Mouse (Mus musculus) limb, embryonic 15.5 days (tissue): ENCODE measurements around the gene Gm10721. TPM values are rescaled to one million over a fixed set of nuclear protein-coding genes. Genes with fewer than 3 reads are reported as not detected.
"Not testable (repeated sequence)": the region's sequence is repeated elsewhere in the genome, so short reads cannot be mapped to it uniquely, and the experiment has no call there.

Experiments used
- ATAC-seq: fragments of 200-750 bp; cut with Nextera tagmentation; 2 replicates; pipeline ENCODE4 v1.8.0; 2017; ENCODE audit warnings: low read depth, moderate TSS enrichment; ENCODE audit not compliant: insufficient number of reproducible peaks, low FRiP score, low TSS enrichment
- H3K27ac ChIP-seq: fragments of 300-500 bp; sonication (generic); 2 replicates; pipeline ENCODE4 v1.5.1; 2015; ENCODE audit warnings: moderate library complexity, mild to moderate bottlenecking, inconsistent platforms
- H3K27me3 ChIP-seq: fragments of 300-500 bp; sonication (generic); 2 replicates; pipeline ENCODE4 v1.6.1; 2015; ENCODE audit warnings: inconsistent platforms
- H3K36me3 ChIP-seq: fragments of 300-500 bp; sonication (generic); 2 replicates; pipeline ENCODE4 v1.6.1; 2015; ENCODE audit warnings: inconsistent platforms
- H3K4me1 ChIP-seq: fragments of 300-500 bp; sonication (generic); 2 replicates; pipeline ENCODE4 v1.6.1; 2015; ENCODE audit warnings: inconsistent platforms
- H3K4me2 ChIP-seq: fragments of 300-500 bp; sonication (generic); 2 replicates; pipeline ENCODE4 v1.6.1; 2015; ENCODE audit warnings: mild to moderate bottlenecking, inconsistent platforms
- H3K4me3 ChIP-seq: fragments of 300-500 bp; sonication (generic); 2 replicates; pipeline ENCODE4 v1.5.1; 2015; ENCODE audit warnings: mild to moderate bottlenecking, inconsistent platforms
- H3K9ac ChIP-seq: fragments of 300-500 bp; sonication (generic); 2 replicates; pipeline ENCODE4 v1.6.1; 2015; ENCODE audit warnings: inconsistent platforms
- H3K9me3 ChIP-seq: fragments of 300-500 bp; sonication (generic); 2 replicates; pipeline ENCODE4 v1.6.1; 2016; ENCODE audit warnings: inconsistent platforms
- WGBS: fragments of 180-500 bp; shearing (Covaris S2); methylation state at CpG from one replicate; pipeline ENCODE4 v1.1.7; 2015; 5-methylcytosine and 5-hydroxymethylcytosine counted together
- microRNA-seq: library from miRNA; unstranded; fragments of <30 nt; microRNA quantifications from one replicate; pipeline ENCODE4, GENCODE M21; 2016
- polyA plus RNA-seq: library from polyadenylated mRNA; unstranded; fragments of >200 nt; fragmentation: Nextera tagmentation; extraction: Ambion mirVana; gene quantifications from 2 replicates; pipeline ENCODE4 v1.2.1, GENCODE M21; 2015

The Gm10721 gene
- polyA plus RNA-seq, 1 experiment from 2014 or later, result not detected

GRCm38 (mm10) chr9:3029276-3030000 is 16.5 kb downstream of the Gm10721 start:
- WGBS, result 64% methylated on average over 14 of the region's 16 CpGs
- ATAC-seq, H3K4me3 ChIP-seq, H3K9me3 ChIP-seq, H3K27ac ChIP-seq, H3K4me2 ChIP-seq, H3K9ac ChIP-seq, H3K27me3 ChIP-seq, H3K36me3 ChIP-seq, H3K4me1 ChIP-seq: not testable (repeated sequence)

GRCm38 (mm10) chr9:3030677-3031318 is 17.9 kb downstream of the Gm10721 start:
- not testable (repeated sequence) for H3K36me3 ChIP-seq, H3K27me3 ChIP-seq, ATAC-seq, H3K4me2 ChIP-seq, H3K9me3 ChIP-seq, H3K4me1 ChIP-seq, H3K27ac ChIP-seq, H3K4me3 ChIP-seq, H3K9ac ChIP-seq
- 67% methylated on average over 3 of the region's 10 CpGs for WGBS

- not testable (repeated sequence) for H3K4me2 ChIP-seq, ATAC-seq
These were observed 21.4 kb downstream of the Gm10721 start, which contains the start of gene Gm17535 for GRCm38 (mm10) chr9:3034299-3034698. Gm17535 (plus strand) TSS chr9:3034599.

GRCm38 (mm10) chr9:3036577-3036976 is 23.6 kb downstream of the Gm10721 start, which contains the start of gene Gm10715:
Gm10715 (plus strand) TSS chr9:3036877.
- H3K9ac ChIP-seq, H3K9me3 ChIP-seq, H3K36me3 ChIP-seq, H3K4me2 ChIP-seq, H3K27me3 ChIP-seq, ATAC-seq, H3K4me1 ChIP-seq, H3K4me3 ChIP-seq, H3K27ac ChIP-seq: not testable (repeated sequence)
- WGBS, result 71% methylated on average over 8 of the region's 8 CpGs

More at GRCm38 (mm10) chr9:3034299-3034698, 21.4 kb downstream of the Gm10721 start, which contains the start of gene Gm17535:
- not testable (repeated sequence) for H3K27ac ChIP-seq, H3K9me3 ChIP-seq, H3K4me1 ChIP-seq, H3K36me3 ChIP-seq, H3K9ac ChIP-seq, H3K4me3 ChIP-seq, H3K27me3 ChIP-seq
- WGBS, result 47% methylated on average over 1 of the region's 8 CpGs

GRCm38 (mm10) chr9:3038161-3038560 is 25.2 kb downstream of the Gm10721 start:
- H3K27me3 ChIP-seq, H3K4me1 ChIP-seq, H3K9ac ChIP-seq, H3K4me2 ChIP-seq, H3K27ac ChIP-seq, H3K36me3 ChIP-seq, H3K9me3 ChIP-seq, ATAC-seq, H3K4me3 ChIP-seq: not testable (repeated sequence)
- WGBS, result 68% methylated on average over 4 of the region's 4 CpGs

Small RNA genes within 50 kb of the gene (microRNA-seq; reads per million reads assigned to microRNA genes)
- not detected for gene Mir101c

Other genes with a start within 250 kb of the Gm10721 start
- gene Gm10722, start 12.2 kb upstream of the Gm10721 start, polyA plus RNA-seq, result not detected in 2 replicates
- not detected in 2 replicates for gene Gm11168, start 9.8 kb upstream of the Gm10721 start, polyA plus RNA-seq
- gene Gm10720, start 2.5 kb downstream of the Gm10721 start, polyA plus RNA-seq, result not detected in 2 replicates
- 0.41 TPM in 1 of 2 replicates, not detected in the other for gene Gm10719, start 4.3 kb downstream of the Gm10721 start, polyA plus RNA-seq
- gene Gm10718, start 10.4 kb downstream of the Gm10721 start, polyA plus RNA-seq, result 0.41 TPM in 1 of 2 replicates, not detected in the other
- gene Gm10717, start 12.3 kb downstream of the Gm10721 start, polyA plus RNA-seq, result 0.26 TPM in 1 of 2 replicates, not detected in the other
- gene Gm17535, start 21.5 kb downstream of the Gm10721 start, polyA plus RNA-seq, result not detected in 2 replicates
- gene Gm10715, start 23.7 kb downstream of the Gm10721 start, polyA plus RNA-seq, result not detected in 2 replicates